Mouse (Mus musculus): Measurements from ENCODE around the gene Tubb4b. TPM values are rescaled to one million over a fixed set of nuclear protein-coding genes. Genes with fewer than 3 reads are reported as not detected.

Tubb4b gene
- polyA plus RNA-seq, 1 experiment = 548 TPM

- no peak for DNase-seq (ENCODE audit: extremely low spot score in 1 of 2, low spot score in 1 of 2)
Measured at GRCm38 (mm10) chr2:25173821-25174220, 50.7 kb downstream of the Tubb4b start.

GRCm38 (mm10) chr2:25172629-25173028 lies 51.9 kb downstream of the Tubb4b start:
- no peak for DNase-seq (ENCODE audit: extremely low spot score in 1 of 2, low spot score in 1 of 2)

Other genes starting within 250 kb of the Tubb4b start
- 126 and 127 TPM in 2 replicates for gene Mrpl41, start 249.6 kb downstream of the Tubb4b start, polyA plus RNA-seq (2012; rRNA removed)
- 17.4 and 21.3 TPM in 2 replicates for gene Pnpla7, start 248.7 kb downstream of the Tubb4b start, polyA plus RNA-seq (2012; rRNA removed)
- 638 and 695 TPM in 2 replicates for gene Nsmf, start 170.3 kb downstream of the Tubb4b start, polyA plus RNA-seq (2012; rRNA removed)
- gene Entpd8, start 144.4 kb downstream of the Tubb4b start, polyA plus RNA-seq (2012; rRNA removed) = 0.08 TPM in 1 of 2 replicates, not detected in the other
- not detected in 2 replicates for gene Noxa1, start 129.6 kb downstream of the Tubb4b start, polyA plus RNA-seq (2012; rRNA removed)
- 38.7 and 39.1 TPM in 2 replicates for gene Nrarp, start 43.9 kb downstream of the Tubb4b start, polyA plus RNA-seq (2012; rRNA removed)
- gene Tor4a, start 27.8 kb downstream of the Tubb4b start, polyA plus RNA-seq (2012; rRNA removed) = 2.6 and 3.0 TPM in 2 replicates
- gene Nelfb, start 13.2 kb downstream of the Tubb4b start, polyA plus RNA-seq (2012; rRNA removed) = 60.2 and 65.6 TPM in 2 replicates
- 0.06 and 0.15 TPM in 2 replicates for gene Stpg3, start 10.1 kb downstream of the Tubb4b start, polyA plus RNA-seq (2012; rRNA removed)
- gene Fam166a, start 6.0 kb downstream of the Tubb4b start, polyA plus RNA-seq (2012; rRNA removed) = 0.16 and 0.19 TPM in 2 replicates
- 0.08 and 0.15 TPM in 2 replicates for gene Slc34a3, start 9.7 kb upstream of the Tubb4b start, polyA plus RNA-seq (2012; rRNA removed)
- gene Rnf224, start 12.1 kb upstream of the Tubb4b start, polyA plus RNA-seq (2012; rRNA removed) = not detected in 2 replicates
- 248 and 300 TPM in 2 replicates for gene Rnf208, start 17.6 kb upstream of the Tubb4b start, polyA plus RNA-seq (2012; rRNA removed)
- gene Cysrt1, start 17.8 kb upstream of the Tubb4b start, polyA plus RNA-seq (2012; rRNA removed) = 0.24 and 0.53 TPM in 2 replicates
- gene AL732309.1, start 22.2 kb upstream of the Tubb4b start, polyA plus RNA-seq (2012; rRNA removed) = 15.8 and 16.4 TPM in 2 replicates
- 29.8 and 31.1 TPM in 2 replicates for gene Tmem203, start 30.7 kb upstream of the Tubb4b start, polyA plus RNA-seq (2012; rRNA removed)
- 13.5 and 18.9 TPM in 2 replicates for gene Tprn, start 37.9 kb upstream of the Tubb4b start, polyA plus RNA-seq (2012; rRNA removed)
- gene Ssna1, start 47.7 kb upstream of the Tubb4b start, polyA plus RNA-seq (2012; rRNA removed) = 75.4 and 86.0 TPM in 2 replicates
- gene Anapc2, start 47.8 kb upstream of the Tubb4b start, polyA plus RNA-seq (2012; rRNA removed) = 69.9 and 79.0 TPM in 2 replicates
- gene Tmem210, start 63.4 kb upstream of the Tubb4b start, polyA plus RNA-seq (2012; rRNA removed) = not detected in 2 replicates
- 0.15 TPM in 1 of 2 replicates, not detected in the other for gene Lrrc26, start 65.2 kb upstream of the Tubb4b start, polyA plus RNA-seq (2012; rRNA removed)
- 313 and 325 TPM in 2 replicates for gene Grin1, start 94.5 kb upstream of the Tubb4b start, polyA plus RNA-seq (2012; rRNA removed)
- 31.1 and 31.8 TPM in 2 replicates for gene Man1b1, start 107.6 kb upstream of the Tubb4b start, polyA plus RNA-seq (2012; rRNA removed)
- 62.5 and 63.9 TPM in 2 replicates for gene Dpp7, start 131.7 kb upstream of the Tubb4b start, polyA plus RNA-seq (2012; rRNA removed)
- 15.0 and 17.9 TPM in 2 replicates for gene Uap1l1, start 141.0 kb upstream of the Tubb4b start, polyA plus RNA-seq (2012; rRNA removed)
- 3.9 and 5.3 TPM in 2 replicates for gene Sapcd2, start 147.6 kb upstream of the Tubb4b start, polyA plus RNA-seq (2012; rRNA removed)
- 14.1 and 19.3 TPM in 2 replicates for gene Entpd2, start 171.2 kb upstream of the Tubb4b start, polyA plus RNA-seq (2012; rRNA removed)
- gene Npdc1, start 174.6 kb upstream of the Tubb4b start, polyA plus RNA-seq (2012; rRNA removed) = 383 and 426 TPM in 2 replicates
- 0.40 and 0.67 TPM in 2 replicates for gene Fut7, start 198.6 kb upstream of the Tubb4b start, polyA plus RNA-seq (2012; rRNA removed)
- 107 TPM in 2 replicates for gene Abca2, start 204.0 kb upstream of the Tubb4b start, polyA plus RNA-seq (2012; rRNA removed)
- 0.42 and 1.4 TPM in 2 replicates for gene Clic3, start 232.1 kb upstream of the Tubb4b start, polyA plus RNA-seq (2012; rRNA removed)
- 110 and 114 TPM in 2 replicates for gene Paxx, start 236.4 kb upstream of the Tubb4b start, polyA plus RNA-seq (2012; rRNA removed)
- 2,136 and 2,926 TPM in 2 replicates for gene Ptgds, start 245.3 kb upstream of the Tubb4b start, polyA plus RNA-seq (2012; rRNA removed)